Mouse (Mus musculus) induced T-regulatory cell, adult 2 months (primary cell): ENCODE measurements around the gene Olfr49.

Source experiments
- DNase-seq: peaks from one replicate; pipeline ENCODE4 v3.0.0-alpha.2; 2012; ENCODE audit warnings: low read depth

Olfr49 gene

DNA sequence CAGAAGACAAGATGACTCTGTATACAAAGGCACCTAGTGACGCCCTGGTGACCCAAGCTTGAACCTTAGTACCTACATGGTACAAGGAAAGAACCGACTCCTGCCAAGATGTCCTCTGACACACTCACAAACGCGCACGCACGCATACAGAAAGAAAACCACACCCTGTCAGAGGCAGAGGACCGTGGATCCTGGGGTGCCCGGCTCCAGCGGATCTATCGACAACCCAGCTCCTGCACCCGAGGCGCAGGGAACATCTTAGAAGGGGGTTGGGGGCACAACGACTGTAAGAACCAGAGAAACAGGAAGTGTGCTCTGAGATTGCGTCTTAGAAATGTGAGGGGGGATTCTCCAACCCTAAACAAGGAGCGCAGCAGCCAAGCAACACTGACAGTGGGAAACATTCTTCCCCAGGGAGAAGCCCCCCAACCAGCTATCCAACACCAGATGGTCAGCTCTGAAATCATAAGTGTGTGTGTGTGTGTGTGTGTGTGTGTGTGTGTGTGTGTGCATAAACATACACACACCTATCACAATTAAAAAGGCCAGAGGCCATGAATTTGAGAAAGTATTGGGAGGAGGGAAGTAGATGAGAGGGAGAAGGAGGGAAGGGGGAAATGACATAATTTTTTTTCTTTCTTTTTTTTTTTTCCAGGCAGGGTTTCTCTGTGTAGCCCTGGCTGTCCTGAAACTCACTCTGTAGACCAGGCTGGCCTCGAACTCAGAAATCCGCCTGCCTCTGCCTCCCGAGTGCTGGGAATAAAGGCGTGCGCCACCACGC, 53.4 kb downstream of the Olfr49 start:
- peak; percentile 94 for DNase-seq

DNA sequence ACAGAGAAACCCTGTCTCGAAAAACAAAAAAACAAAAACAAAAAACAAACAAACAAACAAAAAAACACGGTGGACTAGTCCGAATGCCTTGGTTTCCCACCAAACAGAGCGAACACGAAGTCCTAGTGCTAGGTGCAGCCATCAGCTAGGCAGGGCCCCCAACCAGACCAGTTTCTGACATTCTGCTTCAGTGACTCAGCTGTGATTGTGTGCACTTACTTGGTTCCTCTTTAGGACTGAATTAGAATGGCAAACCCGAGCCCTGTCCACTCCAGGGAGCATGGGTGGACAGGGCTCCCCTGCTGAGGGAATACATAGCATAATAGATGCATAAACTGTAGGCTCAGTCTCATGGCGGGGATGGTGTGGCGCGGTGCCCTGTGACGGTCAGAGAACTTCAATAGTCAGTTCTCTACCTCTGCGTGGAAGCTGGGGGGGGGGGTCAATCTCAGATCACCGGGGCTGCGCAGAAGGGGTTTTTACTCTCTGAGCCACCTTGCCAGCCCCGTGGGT, 54.0 kb downstream of the Olfr49 start:
- no peak for DNase-seq

DNA sequence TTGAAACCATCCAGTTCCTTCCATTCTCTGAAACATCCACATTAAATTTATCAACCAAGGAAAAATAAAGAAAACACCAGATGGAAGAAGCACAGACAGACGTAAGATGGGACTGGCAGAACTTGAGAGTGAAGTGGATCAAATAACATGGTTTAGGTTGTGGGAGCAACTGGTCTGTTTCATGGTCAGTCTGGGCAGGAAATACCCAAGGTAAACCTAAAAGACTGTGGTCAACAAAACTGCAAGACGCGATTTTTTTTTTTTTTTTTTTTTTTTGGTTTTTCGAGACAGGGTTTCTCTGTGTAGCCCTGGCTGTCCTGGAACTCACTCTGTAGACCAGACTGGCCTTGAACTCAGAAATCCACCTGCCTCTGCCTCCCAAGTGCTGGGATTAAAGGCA, 54.9 kb downstream of the Olfr49 start:
- peak; percentile 61 for DNase-seq

DNA sequence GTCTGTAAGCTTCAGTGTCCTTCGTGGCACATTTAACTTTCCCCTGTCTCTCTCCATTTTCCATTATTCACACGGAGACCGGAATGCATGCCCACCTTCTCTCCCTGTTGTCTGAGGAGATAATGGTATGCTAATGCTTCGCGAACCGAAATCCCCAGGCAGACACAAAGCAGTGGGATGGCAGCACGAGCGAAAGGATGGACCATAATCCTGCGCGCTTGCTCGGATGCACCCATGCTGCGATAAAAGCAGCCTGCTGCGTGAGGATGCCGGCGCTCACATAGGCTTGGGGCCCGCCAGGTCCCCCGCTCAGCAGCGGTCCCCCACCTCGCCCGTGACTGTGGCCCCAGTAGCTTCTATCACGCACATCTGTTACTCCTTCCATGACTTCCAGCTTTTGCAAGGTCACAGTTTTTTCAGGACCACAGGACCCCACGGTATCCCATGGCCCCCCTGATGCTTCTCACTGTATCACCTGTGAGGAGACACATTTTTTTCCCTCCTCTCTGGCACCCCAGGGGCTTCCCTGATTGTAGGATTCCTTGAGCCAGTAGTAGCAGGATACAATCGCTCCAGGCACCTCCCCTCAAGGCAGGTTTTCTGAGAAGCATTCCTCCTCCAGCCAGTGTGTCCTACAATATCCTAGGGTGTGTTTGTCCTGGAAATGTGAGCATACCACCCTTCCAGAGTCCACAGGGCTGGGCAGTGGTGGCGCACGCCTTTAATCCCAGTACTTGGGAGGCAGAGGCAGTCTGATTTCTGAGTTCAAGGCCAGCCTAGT, 55.6 kb downstream of the Olfr49 start:
- peak; percentile 64 for DNase-seq

DNA sequence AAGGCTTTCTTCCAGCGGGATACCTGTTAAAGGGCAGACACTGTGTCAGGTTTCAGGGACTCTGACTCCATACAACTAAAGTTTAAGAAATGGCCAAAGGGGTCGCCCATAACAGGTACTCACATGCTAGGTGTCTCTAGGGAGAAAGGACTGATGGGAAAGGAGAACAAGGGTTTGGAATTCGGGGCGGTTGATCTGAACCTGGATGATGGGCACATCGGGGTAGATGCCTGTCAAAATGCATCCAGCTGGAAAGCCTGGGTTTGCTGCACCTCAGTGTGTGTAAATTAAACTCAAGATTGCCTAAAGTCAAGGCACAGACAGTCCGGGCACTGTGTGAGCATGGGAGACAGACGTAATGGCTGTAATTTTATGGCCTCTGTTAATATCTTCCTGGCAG, 56.2 kb downstream of the Olfr49 start:
- DNase-seq = no peak
